Mouse (Mus musculus) left cerebral cortex, adult 2 months (tissue): ENCODE data around the gene Ccdc40. TPM values are rescaled to one million over a fixed set of nuclear protein-coding genes. Genes with fewer than 3 reads are reported as not detected.

Source experiments
- DNase-seq, 2 experiments: peaks; one replicate each; pipeline ENCODE4 v3.0.0; 2021 to 2022; ENCODE audit warnings: low spot score in 2 of 2, mixed read lengths in 1 of 2; ENCODE audit errors: extremely low spot score in 1 of 2
- H3K27ac ChIP-seq: fragments of 200-600 bp; 2 replicates; pipeline ENCODE4 v1.8.1; 2022
- H3K4me3 ChIP-seq: fragments of 200-600 bp; 2 replicates; pipeline ENCODE4 v1.8.1; 2022
- CTCF ChIP-seq: fragments of 200-600 bp; IDR thresholded peaks from 2 replicates; pipeline ENCODE4 v1.8.1; 2022; ENCODE audit warnings: antibody characterized with exemption, mild to moderate bottlenecking, moderate library complexity
- intact Hi-C: fragments of 180-260 bp; cut with DNase I; formaldehyde crosslinking; loops from one replicate; pipeline ENCODE4 v1.15.1; 2025
- total RNA-seq, 2 experiments: library from RNA; stranded (reverse); gene quantifications; 2 replicates each; pipeline ENCODE4 v1.2.3; 2021

Gene Ccdc40
- total RNA-seq, 2 experiments from 2014 or later = 1.3 to 1.5 TPM

DNA sequence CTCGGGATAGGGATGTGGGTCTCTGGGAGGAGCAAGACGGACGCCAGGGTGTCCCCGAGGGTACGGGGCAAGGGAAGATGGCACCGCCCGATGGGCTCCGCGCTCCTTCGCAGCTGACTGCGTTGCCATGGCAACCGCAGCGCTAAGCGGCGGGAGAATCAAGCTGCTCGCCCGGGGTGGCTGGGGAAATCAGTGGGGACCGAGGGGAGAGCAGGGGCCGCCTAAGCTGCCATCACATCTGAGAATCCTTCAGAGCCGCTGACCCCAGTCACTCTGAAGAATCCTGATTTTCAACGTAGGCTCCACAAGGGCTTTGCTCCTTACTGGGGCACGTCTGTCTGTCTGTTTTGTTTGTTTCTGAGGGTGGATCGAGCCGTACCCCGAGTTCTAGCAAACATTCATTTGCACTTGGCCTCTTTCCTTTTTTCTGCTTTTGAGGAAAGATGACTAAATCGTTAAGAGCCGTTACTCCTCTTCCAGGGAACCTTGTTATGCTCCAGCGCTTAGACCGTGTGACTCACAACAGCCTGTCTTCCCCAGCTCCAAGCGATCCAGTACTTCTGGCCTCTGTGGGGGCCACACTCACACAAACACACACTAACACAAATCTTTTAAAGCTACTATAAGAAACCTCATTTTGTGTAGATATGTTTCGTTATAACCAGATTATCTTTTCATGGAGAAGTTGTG lies 72.0 kb downstream of the Ccdc40 start:
- Histone ChIP-seq H3K27ac (peak overlapping the region; percentile 98), H3K4me3 (peak overlapping the region; percentile 87)
- intact Hi-C loops = loop anchor here (1.0 to 10.0 kb wide), 3 partner anchors 32 to 604 kb away; partner anchors contain the start of gene Endov
- DNase-seq = no peak
- TF ChIP-seq CTCF = no peak

DNA sequence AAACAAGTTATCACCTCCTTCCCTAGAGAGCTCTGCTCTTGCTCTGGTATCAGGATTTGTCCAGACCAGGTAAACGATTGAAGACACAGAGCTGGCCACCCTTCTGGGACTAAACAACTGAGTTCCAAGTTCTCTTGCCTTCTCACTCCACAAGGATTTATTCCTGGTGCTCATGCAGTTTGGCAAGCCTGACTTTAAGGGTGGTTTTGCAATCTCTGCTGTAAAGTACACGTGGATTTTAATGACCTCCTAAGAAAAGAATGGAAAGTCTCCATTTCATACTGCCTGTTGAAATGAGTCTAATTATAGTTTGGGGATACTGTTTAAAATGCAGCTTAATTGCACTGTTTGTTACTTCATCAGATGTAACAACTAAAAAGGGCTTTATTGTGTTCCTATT lies 72.6 kb downstream of the Ccdc40 start:
- Histone ChIP-seq H3K4me3 (no peak overlapping the region), H3K27ac (no peak overlapping the region)
- intact Hi-C loops = loop anchor here (1.0 to 10.0 kb wide), 3 partner anchors 33 to 604 kb away; partner anchors contain the start of gene Endov
- DNase-seq = no peak
- no peak for TF ChIP-seq CTCF

DNA sequence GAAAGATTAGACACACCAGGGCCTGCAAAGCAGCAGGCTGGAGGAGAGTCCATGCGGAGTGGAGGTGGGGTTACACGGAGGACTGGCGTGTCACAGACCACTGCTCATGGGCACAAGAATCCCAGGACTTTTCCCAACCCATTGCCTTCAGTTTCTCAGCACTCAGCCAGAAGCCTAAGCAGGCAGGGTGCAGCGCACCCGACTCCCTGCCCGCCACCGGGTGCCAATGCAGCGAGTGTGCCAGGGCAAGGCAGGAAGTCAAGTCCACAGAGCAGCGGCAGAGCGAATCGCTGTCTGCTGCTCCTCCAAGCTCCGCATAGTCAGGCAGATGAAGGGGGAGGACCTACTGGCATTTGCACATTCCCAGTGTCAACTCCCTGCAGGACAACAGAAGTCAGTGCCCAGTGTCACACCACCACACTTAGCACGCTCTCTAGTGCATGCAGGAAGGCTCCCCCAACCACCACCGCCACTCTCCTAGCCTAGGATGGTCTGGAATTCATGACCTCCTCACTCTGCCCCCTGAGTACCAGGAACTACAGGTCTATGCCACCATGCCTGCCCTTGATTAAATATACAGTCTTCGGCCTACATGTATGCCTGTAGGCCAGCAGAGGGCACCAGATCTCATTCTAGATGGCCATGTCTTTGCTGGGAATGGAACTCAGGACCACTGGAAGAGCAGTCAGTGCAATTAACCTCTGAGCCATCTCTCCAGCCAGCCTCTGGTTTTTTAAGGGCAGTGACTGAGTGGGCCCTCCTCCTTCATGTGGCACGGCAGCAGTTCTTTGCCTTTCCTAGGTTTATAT lies 76.7 kb downstream of the Ccdc40 start:
- intact Hi-C loops = loop anchor here (1.0 to 10.0 kb wide), 4 partner anchors 58 to 600 kb away; partner anchors contain the start of gene Endov
- peak in 1 of 2 experiments; percentile 42 for DNase-seq
- peak; percentile 68 for TF ChIP-seq CTCF
- H3K4me3 ChIP-seq = no peak overlapping the region
- no peak overlapping the region for H3K27ac ChIP-seq

DNA sequence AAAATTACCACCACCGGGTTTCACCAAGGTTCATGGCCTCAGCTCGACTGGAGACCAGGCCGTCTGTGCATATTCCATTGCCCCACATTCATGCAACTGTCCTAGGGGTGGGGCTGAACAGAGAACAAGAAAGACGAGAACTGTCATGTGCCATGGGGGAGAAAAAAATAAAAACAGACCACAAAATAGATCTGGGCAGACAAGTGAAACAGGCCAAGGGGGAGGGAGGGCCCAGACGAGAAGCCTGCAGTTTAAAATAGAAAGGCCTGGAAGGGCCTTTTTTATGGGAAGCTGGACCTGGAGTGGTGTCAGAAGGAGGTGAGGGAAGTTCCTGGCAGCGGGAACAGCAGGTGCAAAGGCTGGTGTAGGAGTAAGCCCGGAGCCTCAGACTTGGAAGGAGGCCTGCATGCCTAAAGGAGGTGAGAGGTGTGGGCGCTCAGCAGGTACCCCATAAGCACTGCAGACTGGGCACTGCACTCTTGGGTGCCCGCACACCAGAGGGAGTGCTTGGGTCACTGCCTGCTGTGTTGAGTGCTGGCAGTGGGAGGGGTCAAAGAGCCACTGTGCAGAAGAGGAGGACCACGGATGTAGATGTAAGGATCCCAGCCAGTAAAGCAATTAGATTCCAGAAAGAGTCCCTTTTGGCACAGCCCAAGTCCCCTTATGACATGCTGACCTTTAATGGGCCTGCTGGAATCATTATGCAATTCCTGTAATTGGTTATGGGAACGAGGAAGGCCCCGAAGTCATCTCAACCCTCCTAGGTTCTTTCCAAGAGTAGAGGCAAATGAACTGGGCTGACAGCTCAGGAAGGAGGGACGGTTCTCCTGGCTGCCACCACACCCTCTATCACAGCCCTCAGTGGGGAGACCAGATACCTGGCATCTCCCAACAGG lies 78.6 kb downstream of the Ccdc40 start:
- H3K27ac ChIP-seq = no peak overlapping the region
- DNase-seq = no peak
- no peak for TF ChIP-seq CTCF
- no peak overlapping the region for H3K4me3 ChIP-seq
- intact Hi-C loops = loop anchor here (5.0 to 10.0 kb wide), 2 partner anchors 130 to 598 kb away; no protein-coding TSS in a partner anchor

DNA sequence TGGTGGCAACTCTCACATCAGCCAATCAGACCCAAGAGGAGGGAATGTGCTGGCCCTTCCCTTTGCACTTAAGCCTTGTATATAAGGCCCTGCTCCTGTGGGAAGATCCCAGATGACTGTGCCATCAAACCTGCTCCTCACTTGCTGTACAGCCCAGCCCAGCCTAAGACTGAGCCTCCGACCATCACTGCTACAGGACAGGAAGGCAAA lies 79.2 kb downstream of the Ccdc40 start, which contains the start of gene Card14:
Gene Card14, plus strand, starts transcription at position 111 of the 210 bp plus-strand sequence.
- intact Hi-C loops = loop anchor here (5.0 to 10.0 kb wide), 2 partner anchors 130 to 597 kb away; no protein-coding TSS in a partner anchor
- no peak within 1 kb of the TSS for H3K4me3 ChIP-seq
- no peak for DNase-seq
- no peak within 1 kb of the TSS for H3K27ac ChIP-seq
- TF ChIP-seq CTCF = no peak

DNA sequence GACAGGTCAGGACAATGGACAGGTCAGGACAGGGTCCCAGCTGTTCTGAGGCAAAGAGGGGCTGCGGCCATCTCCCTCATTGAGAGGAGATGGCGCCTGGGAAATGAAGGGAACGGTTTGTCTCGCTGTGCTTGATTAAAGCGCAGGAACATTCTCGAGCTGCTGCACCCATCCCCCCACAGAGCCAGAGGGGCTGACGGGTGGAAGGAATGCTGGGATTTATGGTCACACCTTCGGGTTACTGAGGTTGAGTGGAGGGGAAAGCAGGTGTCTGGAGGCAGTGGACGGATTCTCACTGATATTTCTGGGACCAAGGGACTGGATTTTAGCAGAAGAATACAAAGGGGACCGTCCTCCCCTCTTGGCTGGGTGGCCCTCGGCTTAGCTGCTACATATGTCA lies 79.5 kb downstream of the Ccdc40 start:
- TF ChIP-seq CTCF = no peak
- intact Hi-C loops = loop anchor here (5.0 to 10.0 kb wide), 2 partner anchors 129 to 597 kb away; no protein-coding TSS in a partner anchor
- DNase-seq = no peak
- H3K27ac ChIP-seq = no peak overlapping the region
- H3K4me3 ChIP-seq = no peak overlapping the region

DNA sequence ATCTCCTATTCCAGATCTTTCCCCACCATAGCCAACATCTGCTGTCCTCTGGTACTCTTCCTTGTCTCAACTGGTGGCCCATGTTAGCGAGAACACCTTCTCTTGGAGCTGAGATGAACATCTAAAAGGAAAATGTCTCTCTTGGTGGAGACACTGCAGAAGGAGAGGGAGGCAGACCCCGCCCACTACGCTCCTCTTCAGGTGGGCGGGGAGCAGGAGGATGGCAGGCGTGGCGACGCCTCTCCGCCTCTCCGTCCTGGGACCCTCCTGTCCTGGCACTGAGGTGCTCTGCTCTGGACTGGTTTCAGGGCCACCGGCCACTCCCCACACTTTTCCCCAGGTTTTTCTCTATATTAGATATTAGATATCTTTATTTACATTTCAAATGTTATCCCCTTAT lies 82.2 kb downstream of the Ccdc40 start:
- Histone ChIP-seq H3K4me3 (no peak overlapping the region), H3K27ac (no peak overlapping the region)
- no peak for TF ChIP-seq CTCF
- intact Hi-C loops = no loop called here
- DNase-seq = no peak

DNA sequence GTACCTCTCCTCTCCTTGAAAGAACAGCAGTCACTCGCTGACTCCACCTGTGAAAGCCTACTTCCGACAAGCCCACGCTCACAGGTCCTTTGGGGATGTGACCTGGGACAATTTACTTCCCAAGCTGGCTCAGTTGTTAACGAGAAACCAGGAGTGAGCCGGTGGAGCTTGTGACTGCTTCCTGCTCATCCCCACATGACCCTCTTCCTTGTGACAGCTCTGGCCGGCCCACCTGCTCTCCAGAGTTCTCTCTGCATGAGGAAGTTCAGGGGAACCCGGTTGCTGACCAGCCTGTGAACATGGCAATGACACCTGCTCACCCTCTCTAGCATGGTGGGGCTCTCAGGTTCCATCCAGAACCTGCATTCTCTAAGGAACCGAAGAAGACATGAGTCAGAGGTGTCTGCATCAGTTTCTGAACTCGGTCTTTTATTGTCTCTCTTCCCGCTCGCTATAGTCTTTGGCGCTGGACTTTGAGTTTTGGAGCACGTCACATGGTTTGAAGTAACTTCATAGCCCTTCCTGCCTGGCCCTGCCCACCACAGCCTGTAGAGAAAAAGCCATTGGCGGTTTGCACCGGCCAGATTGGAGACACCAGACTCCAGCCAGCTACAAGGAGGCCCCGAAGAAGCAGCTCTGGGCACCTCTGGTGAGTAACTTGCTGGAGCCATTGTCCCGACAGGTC lies 86.0 kb downstream of the Ccdc40 start:
- Histone ChIP-seq H3K4me3 (no peak overlapping the region), H3K27ac (no peak overlapping the region)
- DNase-seq = no peak
- intact Hi-C loops = no loop called here
- TF ChIP-seq CTCF = no peak

Other genes starting within 250 kb of the Ccdc40 start
- not detected for gene Enpp7, start 240.4 kb upstream of the Ccdc40 start, total RNA-seq
- gene Cbx2, start 205.6 kb upstream of the Ccdc40 start, total RNA-seq = 1 to 10 TPM; 3.2 to 3.4 TPM
- gene Cbx8, start 187.6 kb upstream of the Ccdc40 start, total RNA-seq = 10 to 100 TPM; 11.1 to 11.2 TPM
- 10 to 100 TPM; 51.4 to 54.3 TPM for gene Cbx4, start 142.4 kb upstream of the Ccdc40 start, total RNA-seq
- 10 to 100 TPM; 25.2 to 34.6 TPM for gene Tbc1d16, start 73 bp upstream of the Ccdc40 start, total RNA-seq
- 100 to 1,000 TPM; 241 to 268 TPM for gene Gaa, start 39.3 kb downstream of the Ccdc40 start, total RNA-seq
- 10 to 100 TPM; 68.7 to 78.6 TPM for gene Eif4a3, start 71.5 kb downstream of the Ccdc40 start, total RNA-seq
- under 1 TPM; 0.19 to 0.27 TPM for gene Card14, start 79.2 kb downstream of the Ccdc40 start, total RNA-seq
- gene Sgsh, start 127.0 kb downstream of the Ccdc40 start, total RNA-seq = 1 to 10 TPM; 4.6 to 5.0 TPM
- gene Slc26a11, start 127.0 kb downstream of the Ccdc40 start, total RNA-seq = 1 to 10 TPM; 3.9 TPM
- gene Rnf213, start 164.5 kb downstream of the Ccdc40 start, total RNA-seq = 1 to 10 TPM; 3.4 to 3.9 TPM